ENCODE assay signal across 15 mouse cellular contexts in the genomic region with DNA sequence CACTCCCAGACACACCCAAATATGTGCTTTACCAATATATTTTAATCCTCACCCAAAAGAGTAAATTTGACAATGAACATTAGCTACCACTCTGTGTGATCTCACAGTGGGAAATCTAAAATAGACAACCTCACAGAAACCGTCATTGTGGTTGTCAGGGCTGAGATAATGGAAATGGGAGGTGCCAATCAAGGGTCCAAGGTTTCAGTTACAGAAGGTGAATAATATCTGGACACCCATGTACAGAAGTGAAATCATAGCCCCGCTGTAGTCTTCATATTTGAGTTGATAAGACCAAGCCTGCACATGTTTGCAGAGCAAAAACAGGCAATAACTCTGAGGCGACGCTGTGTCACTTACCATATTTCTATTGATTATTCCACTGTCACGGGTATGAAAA.
DNase-seq lines count a peak whose midpoint lies in the region; TF ChIP-seq lines count a peak whose summit lies in the region.
"Had no signal": no experiment of that assay in that cellular context is flagged by ENCODE, and none has a peak within 500 bp of the region (broad histone marks: within the 10 kb centered on the region; RNA-seq: fewer than 3 reads in every experiment).

No protein-coding gene starts in this region.

- peak; percentile 86 for TF ChIP-seq EP300 in CH12.LX (IDR thresholded peaks at IDR 0.05; ENCODE audit: low read length)

- H3K36me3 ChIP-seq in CH12.LX (replicated peaks in 1 of 2; ENCODE audit: control insufficient read depth in 1 of 2, insufficient read depth in 1 of 2, low read length in 1 of 2): no peaks in the 10 kb centered on the region
- H3K36me3 ChIP-seq: G1E had no signal

- dilution Hi-C loops in CH12.LX (cut with MboI; ENCODE audit: extremely low pct_ligation_motif_present, extremely low pct_unique_long_range_greater_than_20kb, low sequenced_read_pairs): no loop called here

- TF ChIP-seq RAD21 in CH12.LX (IDR thresholded peaks at IDR 0.05; ENCODE audit: low read depth, low read length): no peak

- no peak for TF ChIP-seq POLR2A in CH12.LX (IDR thresholded peaks at IDR 0.05; ENCODE audit: low read depth, low read length)

- peak overlapping the region in 1 of 3 experiments; percentile 10 for H3K4me3 ChIP-seq in CH12.LX (replicated peaks in 1 of 3; ENCODE audit: low read depth in 2 of 3, low read length in 2 of 3, poor library complexity in 1 of 3)

- no peak for TF ChIP-seq CTCF in CH12.LX (conservative IDR thresholded peaks at IDR 0.05 in 1 of 2, IDR thresholded peaks at IDR 0.05 in 1 of 2; ENCODE audit: low read depth in 2 of 2, low read length in 2 of 2)

- intact Hi-C loops in left cerebral cortex, postnatal 36 days (cut with DNase I): no loop called here

- H3K27me3 ChIP-seq in CH12.LX (replicated peaks): no peaks in the 10 kb centered on the region

- H3K27ac ChIP-seq in CH12.LX (ENCODE audit: insufficient read depth, low read depth): no peak overlapping the region

- peaks cover 6 to 7% of the 10 kb centered on the region in 2 experiments; a peak in 3 of 4 replicates for H3K4me1 ChIP-seq in CH12.LX (ENCODE audit: control insufficient read depth in 1 of 2, insufficient read depth in 2 of 2)

- H3K9me3 ChIP-seq in CH12.LX (replicated peaks; ENCODE audit: low read length): no peaks in the 10 kb centered on the region

- no peaks in the 10 kb centered on the region for H3K79me2 ChIP-seq in CH12.LX (replicated peaks; ENCODE audit: control insufficient read depth, extremely low read depth, insufficient read depth, poor library complexity, severe bottlenecking)

- no peak overlapping the region for H3K9ac ChIP-seq in CH12.LX (ENCODE audit: insufficient read depth, low read depth)

- DNase-seq in CH12.LX (ENCODE audit: extremely low read depth): peak; percentile 42
- no peak for DNase-seq in left cerebral cortex, postnatal 36 days (ENCODE audit: low spot score in 2 of 2)
- DNase-seq: adrenal gland, adult 2 months; adrenal gland, adult 8-10 months; adrenal gland, postnatal 10 days; adrenal gland, postnatal 14 days; adrenal gland, postnatal 25 days; adrenal gland, postnatal 36 days; B cell, adult 2 months; cerebellum, adult 11 months; cerebellum, adult 11-12 months; cerebellum, adult 18-20 months; cerebellum, adult 2 months; cerebellum, adult 8-10 months had no signal

- in situ Hi-C loops in CH12.LX (cut with MboI; ENCODE audit: low pct_ligation_motif_present, low pct_unique_long_range_greater_than_20kb, low sequenced_read_pairs): no loop called here

- peak overlapping the region; percentile 84 for H3K4me2 ChIP-seq in CH12.LX (ENCODE audit: insufficient read depth, low read depth, poor library complexity, severe bottlenecking)

TF ChIP-seq in CH12.LX, 34 proteins besides CTCF, POLR2A, EP300 and RAD21:
- TF ChIP-seq CHD2 (IDR thresholded peaks at IDR 0.05; ENCODE audit: low read length) (peak; percentile 20; the same call in 1 of the 2 replicates), PAX5 (IDR thresholded peaks at IDR 0.05; ENCODE audit: low read length) (no peak), TBP (conservative IDR thresholded peaks at IDR 0.05; ENCODE audit: low read depth, low read length) (no peak), SIN3A (IDR thresholded peaks at IDR 0.05; ENCODE audit: low read length) (no peak), KAT2A (IDR thresholded peaks at IDR 0.05; ENCODE audit: insufficient replicate concordance, low read length) (no peak), CHD1 (IDR thresholded peaks at IDR 0.05; ENCODE audit: low read depth, low read length) (no peak), ZC3H11A (IDR thresholded peaks at IDR 0.05; ENCODE audit: low read depth, low read length) (no peak), UBTF (IDR thresholded peaks at IDR 0.05; ENCODE audit: low read depth, low read length) (no peak), E2F4 (IDR thresholded peaks at IDR 0.05; ENCODE audit: insufficient replicate concordance, low read depth, low read length) (no peak), HCFC1 (IDR thresholded peaks at IDR 0.05; ENCODE audit: low read depth, low read length) (no peak), MAZ (IDR thresholded peaks at IDR 0.05; ENCODE audit: low read depth, low read length) (no peak), JUND (conservative IDR thresholded peaks at IDR 0.05; ENCODE audit: low read depth, low read length) (peak; percentile 87), SMC3 (IDR thresholded peaks at IDR 0.05; ENCODE audit: low read depth, low read length) (no peak), NRF1 (IDR thresholded peaks at IDR 0.05; ENCODE audit: low read depth, low read length) (no peak), ETS1 (conservative IDR thresholded peaks at IDR 0.05; ENCODE audit: low read depth, low read length) (peak; percentile 23; the same call in 1 of the 2 replicates), JUN (IDR thresholded peaks at IDR 0.05; ENCODE audit: insufficient read depth, low read depth, low read length) (peak; percentile 90), BHLHE40 (IDR thresholded peaks at IDR 0.05; ENCODE audit: low read depth, low read length) (peak; percentile 46), NELFE (IDR thresholded peaks at IDR 0.05; ENCODE audit: low read depth, low read length) (no peak), ZKSCAN1 (IDR thresholded peaks at IDR 0.05; ENCODE audit: borderline replicate concordance, low read depth, low read length) (no peak), MAFK (IDR thresholded peaks at IDR 0.05; ENCODE audit: insufficient replicate concordance, low read length) (no peak), MEF2A (IDR thresholded peaks at IDR 0.05; ENCODE audit: borderline replicate concordance, low read depth, low read length) (peak; percentile 60; the same call in 1 of the 2 replicates), IRF4 (IDR thresholded peaks at IDR 0.05; ENCODE audit: low read depth, low read length) (peak; percentile 90)
